Mouse (Mus musculus) intestine, postnatal 0 days (tissue): ENCODE data around the gene Nkain2. TPM values are rescaled to one million over a fixed set of nuclear protein-coding genes. Genes with fewer than 3 reads are reported as not detected.

Source experiments
- ATAC-seq: fragments of 200-750 bp; cut with Nextera tagmentation; 2 replicates; pipeline ENCODE4 v1.8.0; 2017; ENCODE audit warnings: mild to moderate bottlenecking, moderate TSS enrichment, moderate library complexity
- H3K27ac ChIP-seq: fragments of 300-500 bp; sonication (generic); 2 replicates; pipeline ENCODE4 v1.5.1; 2014; ENCODE audit warnings: mild to moderate bottlenecking, low read depth, low read length, moderate library complexity
- H3K27me3 ChIP-seq: fragments of 300-500 bp; sonication (generic); replicated peaks from 2 replicates; pipeline ENCODE4 v1.6.1; 2014; ENCODE audit warnings: low read length, mixed read lengths; ENCODE audit not compliant: control insufficient read depth, insufficient read depth
- H3K36me3 ChIP-seq: fragments of 300-500 bp; sonication (generic); 2 replicates; pipeline ENCODE4 v1.6.1; 2014; ENCODE audit warnings: mild to moderate bottlenecking, moderate library complexity; ENCODE audit not compliant: control insufficient read depth, insufficient read depth
- H3K4me1 ChIP-seq: fragments of 300-500 bp; sonication (generic); replicated peaks from 2 replicates; pipeline ENCODE4 v1.6.1; 2014; ENCODE audit warnings: antibody characterized with exemption, low read length, mixed read lengths; ENCODE audit not compliant: control insufficient read depth, insufficient read depth
- H3K4me2 ChIP-seq: fragments of 300-500 bp; sonication (generic); replicated peaks from 2 replicates; pipeline ENCODE4 v1.6.1; 2014; ENCODE audit warnings: low read depth, mild to moderate bottlenecking, moderate library complexity
- H3K4me3 ChIP-seq: fragments of 300-500 bp; sonication (generic); 2 replicates; pipeline ENCODE4 v1.5.1; 2014; ENCODE audit warnings: low read depth, low read length
- H3K9ac ChIP-seq: fragments of 300-500 bp; sonication (generic); 2 replicates; pipeline ENCODE4 v1.6.1; 2014; ENCODE audit warnings: mild to moderate bottlenecking, low read depth, low read length
- H3K9me3 ChIP-seq: fragments of 300-500 bp; sonication (generic); 2 replicates; pipeline ENCODE4 v1.6.1; 2016; ENCODE audit warnings: mixed run types; ENCODE audit not compliant: control insufficient read depth
- CTCF ChIP-seq: sonication (generic); IDR thresholded peaks from 2 replicates; pipeline ENCODE4 v1.5.1; 2016; ENCODE audit warnings: low read depth, mild to moderate bottlenecking, control low read depth, antibody characterized with exemption, moderate library complexity
- WGBS: fragments of 180-500 bp; shearing (Covaris S2); extraction: QIAGEN DNeasy Blood & Tissue Kit; methylation state at CpG from one replicate; pipeline ENCODE4 v1.1.7; 2014; 5-methylcytosine and 5-hydroxymethylcytosine counted together
- polyA plus RNA-seq: library from polyadenylated mRNA; unstranded; fragments of >200 nt; fragmentation: Nextera tagmentation; extraction: Ambion mirVana; gene quantifications from 2 replicates; pipeline ENCODE4 v1.2.1, GENCODE M21; 2015

Gene Nkain2
- polyA plus RNA-seq, 1 experiment from 2014 or later, result 1.0 TPM

GRCm38 (mm10) chr10:31647270-31647669 lies 1243.0 kb downstream of the Nkain2 start:
- Histone ChIP-seq H3K4me3 (no peak overlapping the region), H3K27ac (no peak overlapping the region), H3K9ac (no peak overlapping the region), H3K4me2 (no peak overlapping the region), H3K9me3 (no peaks in the 10 kb centered on the region), H3K4me1 (no peaks in the 10 kb centered on the region), H3K27me3 (no peaks in the 10 kb centered on the region), H3K36me3 (no peaks in the 10 kb centered on the region)
- 62% methylated on average over 3 of the region's 3 CpGs for WGBS
- no peak for TF ChIP-seq CTCF
- no peak for ATAC-seq

DNA sequence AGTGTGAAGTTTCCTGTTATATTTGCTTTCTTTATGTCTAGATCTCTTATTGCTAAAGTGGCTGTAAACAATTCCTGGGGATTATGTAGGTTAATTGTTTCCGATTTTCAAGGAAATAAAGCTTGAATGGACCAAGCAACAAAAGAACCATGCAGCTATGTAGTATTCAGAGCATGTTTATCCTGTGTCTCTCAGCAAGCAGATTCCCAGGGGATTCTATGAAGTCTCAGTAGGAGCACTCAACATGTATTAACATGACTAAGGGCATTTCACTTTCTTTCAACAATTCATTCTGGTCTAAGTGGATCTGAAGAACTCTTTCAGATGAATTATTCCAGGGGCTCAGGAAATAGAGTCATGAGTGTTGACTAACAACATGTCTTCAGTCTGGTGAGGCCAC lies 1244.2 kb downstream of the Nkain2 start:
- H3K4me1 ChIP-seq, result no peaks in the 10 kb centered on the region
- H3K4me3 ChIP-seq, result no peak overlapping the region
- no peaks in the 10 kb centered on the region for H3K36me3 ChIP-seq
- no peak for TF ChIP-seq CTCF
- no peak for ATAC-seq
- no peaks in the 10 kb centered on the region for H3K9me3 ChIP-seq
- no peaks in the 10 kb centered on the region for H3K27me3 ChIP-seq
- H3K9ac ChIP-seq, result no peak overlapping the region
- H3K4me2 ChIP-seq, result no peak overlapping the region
- 60% methylated on average over 1 of the region's 1 CpGs for WGBS
- H3K27ac ChIP-seq, result no peak overlapping the region

Other genes with a start within 250 kb of the Nkain2 start
- 0.18 TPM in 1 of 2 replicates, not detected in the other for gene Trdn, start 190.1 kb upstream of the Nkain2 start, polyA plus RNA-seq